Mouse (Mus musculus) erythroblast, embryonic 14.5 days (primary cell): ENCODE results near the gene Tmed9.

Source experiments
- GATA1 ChIP-seq: IDR thresholded peaks from 2 replicates; pipeline ENCODE4 v1.6.1; 2012; ENCODE audit warnings: low read length, inconsistent platforms, mixed read lengths
- TAL1 ChIP-seq: IDR thresholded peaks from 3 replicates; pipeline ENCODE4 v1.6.1; 2012; ENCODE audit warnings: low read length, inconsistent platforms, mixed read lengths

GRCm38 (mm10) chr13:55571027-55571751 lies 2.3 kb upstream of the Tmed9 start, which contains the start of gene Fam193b:
- TF ChIP-seq GATA1 (no peak), TAL1 (no peak)
